In the genomic region with DNA sequence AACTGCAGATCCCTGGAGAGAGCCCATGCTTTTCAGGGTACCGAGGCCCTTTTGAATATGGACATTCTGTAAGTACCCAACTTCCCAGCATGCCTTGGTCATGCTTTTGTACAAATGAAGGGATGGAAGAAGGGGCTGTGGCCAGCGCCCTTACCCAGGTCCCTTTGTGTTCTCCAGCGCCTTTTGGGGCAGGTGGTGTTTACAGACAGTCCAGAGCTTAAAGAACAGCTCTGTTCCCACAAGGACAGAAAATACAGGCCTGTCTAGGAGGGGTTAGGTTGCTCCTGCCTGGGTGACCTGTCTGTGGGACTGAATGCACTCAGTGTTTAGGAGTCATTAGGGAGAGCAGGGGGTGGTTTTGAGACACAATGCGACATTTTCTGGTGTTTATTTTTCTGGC, we compare ENCODE assay signal across 11 mouse cellular contexts. TPM values are rescaled to one million over a fixed set of nuclear protein-coding genes. Genes with fewer than 3 reads are reported as not detected.
DNase-seq lines count a peak whose midpoint lies in the region; ATAC-seq and TF ChIP-seq lines count a peak whose summit lies in the region.
"Had no signal": no experiment of that assay in that cellular context is flagged by ENCODE, and none has a peak within 500 bp of the region (broad histone marks: within the 10 kb centered on the region; RNA-seq: fewer than 3 reads in every experiment).

No protein-coding gene starts in this region.

- 0 out of 2 replicates have a peak overlapping the region, but pooled peaks have one; percentile 3 for H3K4me2 ChIP-seq in intestine, embryonic 14.5 days (ENCODE audit: low read length)
- no peak overlapping the region; the same call in 1 of the 2 replicates for H3K4me2 ChIP-seq in intestine, postnatal 0 days (replicated peaks; ENCODE audit: low read depth)
- 0 out of 2 replicates have a peak overlapping the region, but pooled peaks have one; percentile 11 for H3K4me2 ChIP-seq in embryonic facial prominence, embryonic 14.5 days (ENCODE audit: low read depth, low read length)
- H3K4me2 ChIP-seq in intestine, embryonic 16.5 days (ENCODE audit: low read depth, low read length) = peak overlapping the region; percentile 37
- peak overlapping the region; percentile 31 for H3K4me2 ChIP-seq in neural tube, embryonic 13.5 days

- TF ChIP-seq CTCF in intestine, postnatal 0 days (IDR thresholded peaks at IDR 0.05; ENCODE audit: low read depth) = no peak

- 0 out of 2 replicates have a peak overlapping the region, but pooled peaks have one; percentile 20 for H3K9ac ChIP-seq in intestine, embryonic 14.5 days (ENCODE audit: low read length)
- H3K9ac ChIP-seq in intestine, postnatal 0 days (ENCODE audit: low read depth, low read length) = no peak overlapping the region
- peak overlapping the region; percentile 11; the same call in 1 of the 2 replicates for H3K9ac ChIP-seq in embryonic facial prominence, embryonic 14.5 days (ENCODE audit: low read depth, low read length)
- H3K9ac ChIP-seq in intestine, embryonic 16.5 days (ENCODE audit: low read depth, low read length) = no peak overlapping the region; the same call in 1 of the 2 replicates
- H3K9ac ChIP-seq in neural tube, embryonic 13.5 days = peak overlapping the region; percentile 58

- no peak overlapping the region for H3K4me3 ChIP-seq in intestine, embryonic 14.5 days (ENCODE audit: low read depth, low read length)
- no peak overlapping the region for H3K4me3 ChIP-seq in intestine, postnatal 0 days (ENCODE audit: low read depth, low read length)
- no peak overlapping the region for H3K4me3 ChIP-seq in embryonic facial prominence, embryonic 14.5 days (ENCODE audit: low read depth, low read length)
- no peak overlapping the region for H3K4me3 ChIP-seq in intestine, embryonic 16.5 days (ENCODE audit: low read length)
- H3K4me3 ChIP-seq in neural tube, embryonic 13.5 days = no peak overlapping the region

- H3K9me3 ChIP-seq in intestine, embryonic 14.5 days (ENCODE audit: control insufficient read depth, low read length) = no peaks in the 10 kb centered on the region
- H3K9me3 ChIP-seq in intestine, postnatal 0 days (ENCODE audit: control insufficient read depth) = no peaks in the 10 kb centered on the region
- no peaks in the 10 kb centered on the region for H3K9me3 ChIP-seq in embryonic facial prominence, embryonic 14.5 days (ENCODE audit: control insufficient read depth, low read length)
- no peaks in the 10 kb centered on the region for H3K9me3 ChIP-seq in intestine, embryonic 16.5 days (ENCODE audit: control insufficient read depth, low read length)
- no peaks in the 10 kb centered on the region for H3K9me3 ChIP-seq in neural tube, embryonic 13.5 days

- H3K27ac ChIP-seq in intestine, embryonic 14.5 days (ENCODE audit: low read depth) = peak overlapping the region; percentile 38; the same call in 1 of the 2 replicates
- H3K27ac ChIP-seq in intestine, postnatal 0 days (ENCODE audit: low read depth, low read length) = no peak overlapping the region
- H3K27ac ChIP-seq in embryonic facial prominence, embryonic 14.5 days (replicated peaks; ENCODE audit: low read depth, low read length) = peak overlapping the region; percentile 41
- H3K27ac ChIP-seq in intestine, embryonic 16.5 days (ENCODE audit: low read length) = peak overlapping the region; percentile 57
- peak overlapping the region; percentile 80 for H3K27ac ChIP-seq in neural tube, embryonic 13.5 days (replicated peaks)

- no peaks in the 10 kb centered on the region for H3K27me3 ChIP-seq in intestine, embryonic 14.5 days (replicated peaks; ENCODE audit: control insufficient read depth, insufficient read depth, low read length)
- no peaks in the 10 kb centered on the region for H3K27me3 ChIP-seq in intestine, postnatal 0 days (replicated peaks; ENCODE audit: control insufficient read depth, insufficient read depth, low read length)
- no peaks in the 10 kb centered on the region for H3K27me3 ChIP-seq in embryonic facial prominence, embryonic 14.5 days (replicated peaks; ENCODE audit: control insufficient read depth, insufficient read depth, low read length)
- no peaks in the 10 kb centered on the region for H3K27me3 ChIP-seq in intestine, embryonic 16.5 days (replicated peaks; ENCODE audit: control insufficient read depth, insufficient read depth, low read length)
- no peaks in the 10 kb centered on the region for H3K27me3 ChIP-seq in neural tube, embryonic 13.5 days

- 22% methylated on average over 4 of the region's 4 CpGs for WGBS in intestine, embryonic 14.5 days
- WGBS in intestine, postnatal 0 days = 33% methylated on average over 4 of the region's 4 CpGs
- 25% methylated on average over 4 of the region's 4 CpGs for WGBS in embryonic facial prominence, embryonic 14.5 days
- 28% methylated on average over 4 of the region's 4 CpGs for WGBS in intestine, embryonic 16.5 days
- WGBS in neural tube, embryonic 13.5 days = 15% methylated on average over 4 of the region's 4 CpGs

- ATAC-seq in intestine, embryonic 14.5 days (replicated peaks; ENCODE audit: low FRiP score, low TSS enrichment, low read depth) = no peak
- ATAC-seq in intestine, postnatal 0 days = no peak
- no peak for ATAC-seq in embryonic facial prominence, embryonic 14.5 days (ENCODE audit: low read depth)
- ATAC-seq in intestine, embryonic 16.5 days = no peak
- ATAC-seq in neural tube, embryonic 13.5 days (ENCODE audit: low read depth) = 0 out of 2 replicates have a peak, but pooled peaks have one; percentile 10
- ATAC-seq: CD4-positive, CD25-positive, alpha-beta regulatory T cell, adult 4 months had no signal

- H3K4me1 ChIP-seq in intestine, embryonic 14.5 days (replicated peaks; ENCODE audit: control insufficient read depth, insufficient read depth, low read length) = peaks cover 67% of the 10 kb centered on the region
- peaks cover 29% of the 10 kb centered on the region for H3K4me1 ChIP-seq in intestine, postnatal 0 days (replicated peaks; ENCODE audit: control insufficient read depth, insufficient read depth, low read length)
- peaks cover 59% of the 10 kb centered on the region for H3K4me1 ChIP-seq in embryonic facial prominence, embryonic 14.5 days (ENCODE audit: control insufficient read depth, insufficient read depth, low read length)
- peaks cover 69% of the 10 kb centered on the region for H3K4me1 ChIP-seq in intestine, embryonic 16.5 days (ENCODE audit: control insufficient read depth, insufficient read depth, low read length)
- peaks cover 88% of the 10 kb centered on the region for H3K4me1 ChIP-seq in neural tube, embryonic 13.5 days (replicated peaks)

- no peak for DNase-seq in intestine, embryonic 14.5 days (ENCODE audit: low spot score)
- DNase-seq in embryonic facial prominence, embryonic 14.5 days (ENCODE audit: low spot score) = no peak
- DNase-seq in left cerebral cortex, adult 18-20 months (ENCODE audit: low spot score in 2 of 2) = no peak
- DNase-seq in heart, adult 11 months = no peak
- no peak for DNase-seq in adrenal gland, adult 8-10 months
- DNase-seq: gastrocnemius, postnatal 25 days; right cerebral cortex, postnatal 4 days had no signal

- 0 out of 2 replicates have a peak, but pooled peaks cover 4% of the 10 kb centered on the region for H3K36me3 ChIP-seq in intestine, embryonic 14.5 days (ENCODE audit: control insufficient read depth, insufficient read depth, low read length)
- H3K36me3 ChIP-seq in intestine, postnatal 0 days (ENCODE audit: control insufficient read depth, insufficient read depth) = no peaks in the 10 kb centered on the region; the same call in 1 of the 2 replicates
- 0 out of 2 replicates have a peak, but pooled peaks cover 3% of the 10 kb centered on the region for H3K36me3 ChIP-seq in embryonic facial prominence, embryonic 14.5 days (ENCODE audit: control insufficient read depth, insufficient read depth, low read length)
- H3K36me3 ChIP-seq in intestine, embryonic 16.5 days (ENCODE audit: control insufficient read depth, insufficient read depth, low read length) = no peaks in the 10 kb centered on the region
- H3K36me3 ChIP-seq in neural tube, embryonic 13.5 days = no peaks in the 10 kb centered on the region

RNA-seq across cellular contexts. Expression of gene Prrc2b, which starts 6.4 kb away (rescaled TPM):
- 48.4 and 52.8 TPM in 2 replicates for polyA plus RNA-seq in intestine, embryonic 14.5 days (2014; fragmentation: Nextera tagmentation; extraction: Ambion mirVana)
- 17.7 and 18.9 TPM in 2 replicates for polyA plus RNA-seq in intestine, postnatal 0 days (2015; fragmentation: Nextera tagmentation; extraction: Ambion mirVana)
- polyA plus RNA-seq in embryonic facial prominence, embryonic 14.5 days (2014; fragmentation: Nextera tagmentation; extraction: Ambion mirVana) = 63.0 and 66.0 TPM in 2 replicates
- 14.4 and 16.2 TPM in 2 replicates for polyA plus RNA-seq in intestine, embryonic 16.5 days (2015; fragmentation: Nextera tagmentation; extraction: Ambion mirVana)
- 61.6 and 69.8 TPM in 2 replicates for polyA plus RNA-seq in neural tube, embryonic 13.5 days (2015; fragmentation: Nextera tagmentation; extraction: Ambion mirVana)
- 100 to 1,000 TPM; 259 to 266 TPM for total RNA-seq in left cerebral cortex, adult 18-20 months (2021)
- 100 to 1,000 TPM; 140 to 182 (median 166) TPM for total RNA-seq in adrenal gland, adult 8-10 months (2022)

Comparison
In these comparisons a context has a peak if more than half of its experiments do, and no peak if none do; other contexts are left out.
1. H3K9ac ChIP-seq: peak in intestine, embryonic 14.5 days (single experiment), embryonic facial prominence, embryonic 14.5 days (single experiment) and neural tube, embryonic 13.5 days (single experiment); none in intestine, postnatal 0 days (single experiment) and intestine, embryonic 16.5 days (single experiment).